Mouse (Mus musculus): ENCODE data around the gene Prrt2. TPM values are rescaled to one million over a fixed set of nuclear protein-coding genes. Genes with fewer than 3 reads are reported as not detected.
A peak's percentile ranks its signal among the peaks of the same experiment; 100 is the strongest.

The Prrt2 gene
- polyA plus RNA-seq, 1 experiment from 2014 or later, result 63.5 TPM

DNA sequence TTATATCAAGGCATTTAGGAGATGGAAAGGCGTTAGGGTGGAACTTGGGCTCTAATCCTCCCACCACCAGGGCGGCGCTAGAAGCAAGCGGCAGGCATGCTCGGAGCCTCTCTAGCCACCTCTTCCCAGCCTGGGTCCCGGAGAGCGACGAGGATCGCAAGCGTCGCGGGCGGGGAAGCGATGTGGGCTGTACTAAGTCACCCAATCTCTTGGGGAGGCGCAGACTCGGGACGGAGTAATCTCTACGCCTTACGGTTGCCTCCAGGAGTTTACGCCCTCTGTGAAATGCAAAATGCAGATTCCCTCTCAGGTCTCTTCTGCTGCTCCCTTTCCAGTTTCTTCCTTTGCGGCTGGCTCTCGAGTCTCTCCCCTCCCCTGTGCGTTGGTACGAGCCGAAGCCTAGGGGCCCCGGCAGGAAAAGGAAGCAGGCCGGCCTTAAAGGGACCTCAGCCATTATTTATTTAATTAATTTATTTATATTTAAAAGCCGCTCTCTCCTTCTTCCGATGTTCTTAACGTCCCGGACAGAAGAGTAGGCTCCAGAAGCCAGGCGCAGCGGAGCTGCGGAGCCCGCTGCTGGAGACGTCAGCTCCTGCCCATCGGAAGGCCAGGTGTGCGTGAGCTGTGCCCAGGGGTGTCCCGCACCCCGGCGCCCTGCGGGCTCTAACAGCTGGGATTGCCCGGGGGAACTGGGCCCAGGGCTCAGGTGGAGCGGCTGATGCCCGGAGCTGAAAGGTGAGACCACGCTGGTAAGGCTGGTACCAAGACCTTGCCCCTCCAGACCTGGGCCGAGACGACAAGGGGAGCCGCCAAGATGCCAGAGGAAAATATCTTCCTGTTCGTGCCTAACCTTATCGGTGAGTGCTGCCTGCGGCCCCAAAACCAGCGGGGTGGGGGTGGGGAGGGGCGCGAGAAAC lies 44.8 kb downstream of the Prrt2 start, which contains the start of gene Cdiptos:
Gene Cdiptos, minus strand, starts transcription at position 149 of the 917 bp plus-strand sequence.
- H3K27me3 ChIP-seq (ENCODE audit: control insufficient read depth, insufficient read depth, low read length), result no peaks in the 10 kb centered on the region
- H3K36me3 ChIP-seq (ENCODE audit: control insufficient read depth, insufficient read depth, low read length), result peaks cover 16% of the 10 kb centered on the region
- H3K9ac ChIP-seq (replicated peaks; ENCODE audit: low read depth, low read length), result peak within 1 kb of the TSS; percentile 80
- H3K4me1 ChIP-seq (ENCODE audit: control insufficient read depth, insufficient read depth, low read length), result 0 out of 2 replicates have a peak, but pooled peaks cover 8% of the 10 kb centered on the region
- 0% methylated on average over 55 of the region's 55 CpGs for WGBS
- peak within 1 kb of the TSS; percentile 87 for H3K4me2 ChIP-seq (ENCODE audit: low read depth, low read length)
- peak; percentile 97 for ATAC-seq (ENCODE audit: low read depth)
- no peaks in the 10 kb centered on the region for H3K9me3 ChIP-seq (ENCODE audit: control insufficient read depth, low read length)
- H3K27ac ChIP-seq (ENCODE audit: low read depth, low read length), result peak within 1 kb of the TSS; percentile 96
- H3K4me3 ChIP-seq (ENCODE audit: low read depth, low read length), result peak within 1 kb of the TSS; percentile 68

DNA sequence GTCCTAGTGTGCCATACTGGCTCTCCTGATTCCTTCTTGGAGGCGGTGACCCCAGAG lies 45.3 kb downstream of the Prrt2 start, which contains the start of gene Cdipt:
Gene Cdipt, plus strand, starts transcription at position 22 of the 57 bp plus-strand sequence.
- Histone ChIP-seq H3K27me3 (ENCODE audit: control insufficient read depth, insufficient read depth, low read length) (no peaks in the 10 kb centered on the region), H3K4me1 (ENCODE audit: control insufficient read depth, insufficient read depth, low read length) (0 out of 2 replicates have a peak, but pooled peaks cover 8% of the 10 kb centered on the region), H3K36me3 (ENCODE audit: control insufficient read depth, insufficient read depth, low read length) (peaks cover 19% of the 10 kb centered on the region), H3K9me3 (ENCODE audit: control insufficient read depth, low read length) (no peaks in the 10 kb centered on the region), H3K9ac (replicated peaks; ENCODE audit: low read depth, low read length) (peak within 1 kb of the TSS; percentile 80), H3K27ac (ENCODE audit: low read depth, low read length) (peak within 1 kb of the TSS; percentile 96), H3K4me3 (ENCODE audit: low read depth, low read length) (peak within 1 kb of the TSS; percentile 68), H3K4me2 (ENCODE audit: low read depth, low read length) (peak within 1 kb of the TSS; percentile 87)
- 0% methylated on average over 1 of the region's 1 CpGs for WGBS
- no peak for ATAC-seq (ENCODE audit: low read depth)

DNA sequence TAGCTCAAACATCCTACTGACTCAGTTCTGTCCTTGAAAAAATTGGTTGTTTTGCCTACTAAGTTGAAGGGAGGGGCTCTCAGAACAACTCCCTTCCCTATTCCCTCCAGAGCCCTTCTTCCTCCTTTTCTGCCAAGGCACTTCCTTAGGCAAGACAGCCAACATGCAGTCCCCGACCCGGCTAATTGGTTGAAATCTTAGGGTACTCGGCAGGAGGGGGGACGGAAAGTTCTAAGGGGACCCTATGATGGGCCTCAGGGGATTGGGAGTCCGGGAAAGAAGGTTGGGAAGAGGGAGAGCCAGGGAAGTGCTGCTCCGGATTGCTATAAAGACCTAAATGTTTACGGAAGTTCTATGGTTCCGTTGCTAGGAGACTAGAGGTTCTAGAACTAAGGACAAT lies 45.5 kb downstream of the Prrt2 start:
- no peak overlapping the region; the same call in 1 of the 2 replicates for H3K4me3 ChIP-seq (ENCODE audit: low read depth, low read length)
- H3K27me3 ChIP-seq (ENCODE audit: control insufficient read depth, insufficient read depth, low read length), result no peaks in the 10 kb centered on the region
- peak overlapping the region; percentile 80 for H3K9ac ChIP-seq (replicated peaks; ENCODE audit: low read depth, low read length)
- 0 out of 2 replicates have a peak, but pooled peaks cover 8% of the 10 kb centered on the region for H3K4me1 ChIP-seq (ENCODE audit: control insufficient read depth, insufficient read depth, low read length)
- peak overlapping the region; percentile 87 for H3K4me2 ChIP-seq (ENCODE audit: low read depth, low read length)
- no peak for ATAC-seq (ENCODE audit: low read depth)
- 11% methylated on average over 8 of the region's 8 CpGs for WGBS
- H3K36me3 ChIP-seq (ENCODE audit: control insufficient read depth, insufficient read depth, low read length), result peaks cover 19% of the 10 kb centered on the region
- H3K9me3 ChIP-seq (ENCODE audit: control insufficient read depth, low read length), result no peaks in the 10 kb centered on the region
- peak overlapping the region; percentile 96 for H3K27ac ChIP-seq (ENCODE audit: low read depth, low read length)

Small RNA genes within 50 kb of the gene (microRNA-seq; reads per million reads assigned to microRNA genes)
- not detected for gene Gm44343

Other genes with a start within 250 kb of the Prrt2 start
- 219 and 246 TPM in 2 replicates for gene Ypel3, start 244.3 kb downstream of the Prrt2 start, polyA plus RNA-seq (2014; fragmentation: Nextera tagmentation; extraction: Ambion mirVana)
- 0.27 and 0.55 TPM in 2 replicates for gene Tbx6, start 239.7 kb downstream of the Prrt2 start, polyA plus RNA-seq (2014; fragmentation: Nextera tagmentation; extraction: Ambion mirVana)
- gene Ppp4c, start 228.7 kb downstream of the Prrt2 start, polyA plus RNA-seq (2014; fragmentation: Nextera tagmentation; extraction: Ambion mirVana), result 154 and 168 TPM in 2 replicates
- gene Fam57b, start 223.5 kb downstream of the Prrt2 start, polyA plus RNA-seq (2014; fragmentation: Nextera tagmentation; extraction: Ambion mirVana), result 50.9 and 64.4 TPM in 2 replicates
- gene 4930451I11Rik, start 189.6 kb downstream of the Prrt2 start, polyA plus RNA-seq (2014; fragmentation: Nextera tagmentation; extraction: Ambion mirVana), result not detected in 2 replicates
- 18.4 and 20.2 TPM in 2 replicates for gene Doc2a, start 173.8 kb downstream of the Prrt2 start, polyA plus RNA-seq (2014; fragmentation: Nextera tagmentation; extraction: Ambion mirVana)
- 11.0 and 15.2 TPM in 2 replicates for gene Hirip3, start 159.2 kb downstream of the Prrt2 start, polyA plus RNA-seq (2014; fragmentation: Nextera tagmentation; extraction: Ambion mirVana)
- 86.7 and 92.4 TPM in 2 replicates for gene Ino80e, start 158.8 kb downstream of the Prrt2 start, polyA plus RNA-seq (2014; fragmentation: Nextera tagmentation; extraction: Ambion mirVana)
- 28.9 and 36.5 TPM in 2 replicates for gene Taok2, start 136.5 kb downstream of the Prrt2 start, polyA plus RNA-seq (2014; fragmentation: Nextera tagmentation; extraction: Ambion mirVana)
- gene Tmem219, start 98.3 kb downstream of the Prrt2 start, polyA plus RNA-seq (2014; fragmentation: Nextera tagmentation; extraction: Ambion mirVana), result 29.4 and 32.2 TPM in 2 replicates
- 92.9 and 103 TPM in 2 replicates for gene Kctd13, start 92.3 kb downstream of the Prrt2 start, polyA plus RNA-seq (2014; fragmentation: Nextera tagmentation; extraction: Ambion mirVana)
- 5.8 and 10.6 TPM in 2 replicates for gene Asphd1, start 71.6 kb downstream of the Prrt2 start, polyA plus RNA-seq (2014; fragmentation: Nextera tagmentation; extraction: Ambion mirVana)
- gene Sez6l2, start 70.6 kb downstream of the Prrt2 start, polyA plus RNA-seq (2014; fragmentation: Nextera tagmentation; extraction: Ambion mirVana), result 70.9 and 85.0 TPM in 2 replicates
- gene Cdipt, start 45.3 kb downstream of the Prrt2 start, polyA plus RNA-seq (2014; fragmentation: Nextera tagmentation; extraction: Ambion mirVana), result 105 and 107 TPM in 2 replicates
- gene Cdiptos, start 45.1 kb downstream of the Prrt2 start, polyA plus RNA-seq (2014; fragmentation: Nextera tagmentation; extraction: Ambion mirVana), result 0.86 and 1.2 TPM in 2 replicates
- 2.4 and 4.8 TPM in 2 replicates for gene Mvp, start 6.6 kb downstream of the Prrt2 start, polyA plus RNA-seq (2014; fragmentation: Nextera tagmentation; extraction: Ambion mirVana)
- gene Pagr1b, start 4.7 kb downstream of the Prrt2 start, polyA plus RNA-seq (2014; fragmentation: Nextera tagmentation; extraction: Ambion mirVana), result not detected in 2 replicates
- 30.4 and 46.9 TPM in 2 replicates for gene Pagr1a, start 3.9 kb downstream of the Prrt2 start, polyA plus RNA-seq (2014; fragmentation: Nextera tagmentation; extraction: Ambion mirVana)
- gene Gm42742, start 114 bp downstream of the Prrt2 start, polyA plus RNA-seq (2014; fragmentation: Nextera tagmentation; extraction: Ambion mirVana), result 36.3 and 60.2 TPM in 2 replicates
- gene Maz, start 5.8 kb upstream of the Prrt2 start, polyA plus RNA-seq (2014; fragmentation: Nextera tagmentation; extraction: Ambion mirVana), result 61.7 and 64.8 TPM in 2 replicates
- gene Kif22, start 21.3 kb upstream of the Prrt2 start, polyA plus RNA-seq (2014; fragmentation: Nextera tagmentation; extraction: Ambion mirVana), result 12.7 and 13.9 TPM in 2 replicates
- gene Zg16, start 66.1 kb upstream of the Prrt2 start, polyA plus RNA-seq (2014; fragmentation: Nextera tagmentation; extraction: Ambion mirVana), result not detected in 2 replicates
- gene AI467606, start 70.1 kb upstream of the Prrt2 start, polyA plus RNA-seq (2014; fragmentation: Nextera tagmentation; extraction: Ambion mirVana), result 1.4 and 1.6 TPM in 2 replicates
- 0.88 TPM in 1 of 2 replicates, not detected in the other for gene Qprt, start 101.0 kb upstream of the Prrt2 start, polyA plus RNA-seq (2014; fragmentation: Nextera tagmentation; extraction: Ambion mirVana)
- not detected in 2 replicates for gene Spn, start 116.6 kb upstream of the Prrt2 start, polyA plus RNA-seq (2014; fragmentation: Nextera tagmentation; extraction: Ambion mirVana)
- 58.1 and 71.9 TPM in 2 replicates for gene Cd2bp2, start 174.8 kb upstream of the Prrt2 start, polyA plus RNA-seq (2014; fragmentation: Nextera tagmentation; extraction: Ambion mirVana)
- gene Tbc1d10b, start 187.3 kb upstream of the Prrt2 start, polyA plus RNA-seq (2014; fragmentation: Nextera tagmentation; extraction: Ambion mirVana), result 28.5 and 29.4 TPM in 2 replicates
- gene Mylpf, start 187.7 kb upstream of the Prrt2 start, polyA plus RNA-seq (2014; fragmentation: Nextera tagmentation; extraction: Ambion mirVana), result 8.5 and 12.5 TPM in 2 replicates
- gene Zfp553, start 211.8 kb upstream of the Prrt2 start, polyA plus RNA-seq (2014; fragmentation: Nextera tagmentation; extraction: Ambion mirVana), result 21.5 and 24.0 TPM in 2 replicates
- gene Sept1, start 211.9 kb upstream of the Prrt2 start, polyA plus RNA-seq (2014; fragmentation: Nextera tagmentation; extraction: Ambion mirVana), result 7.2 and 9.1 TPM in 2 replicates
- gene Zfp771, start 223.1 kb upstream of the Prrt2 start, polyA plus RNA-seq (2014; fragmentation: Nextera tagmentation; extraction: Ambion mirVana), result 68.1 and 68.8 TPM in 2 replicates
- gene Dctpp1, start 239.5 kb upstream of the Prrt2 start, polyA plus RNA-seq (2014; fragmentation: Nextera tagmentation; extraction: Ambion mirVana), result 109 and 138 TPM in 2 replicates

Data from neural tube, embryonic 14.5 days (tissue).